Mouse (Mus musculus) forebrain, postnatal 0 days (tissue): Measurements from ENCODE around the gene Ndufv3. TPM values are rescaled to one million over a fixed set of nuclear protein-coding genes. Genes with fewer than 3 reads are reported as not detected.
A peak's percentile ranks its signal among the peaks of the same experiment; 100 is the strongest.

Source experiments
- ATAC-seq: fragments of 200-750 bp; cut with Nextera tagmentation; 2 replicates; pipeline ENCODE4 v1.8.0; 2017; ENCODE audit warnings: mild to moderate bottlenecking, moderate library complexity
- DNase-seq: peaks from one replicate; pipeline ENCODE4 v3.0.0-alpha.2; 2015
- H3K27ac ChIP-seq: fragments of 300-500 bp; sonication (generic); 2 replicates; pipeline ENCODE4 v1.5.1; 2014; ENCODE audit warnings: low read depth, mild to moderate bottlenecking, antibody characterized with exemption, low read length, moderate library complexity, mixed read lengths
- H3K27me3 ChIP-seq: fragments of 300-500 bp; sonication (generic); 2 replicates; pipeline ENCODE4 v1.6.1; 2014; ENCODE audit warnings: mild to moderate bottlenecking, low read length, mixed read lengths; ENCODE audit not compliant: insufficient read depth
- H3K36me3 ChIP-seq: fragments of 300-500 bp; sonication (generic); 2 replicates; pipeline ENCODE4 v1.6.1; 2014; ENCODE audit warnings: mild to moderate bottlenecking, moderate library complexity; ENCODE audit not compliant: insufficient read depth
- H3K4me1 ChIP-seq: fragments of 300-500 bp; sonication (generic); 2 replicates; pipeline ENCODE4 v1.6.1; 2014; ENCODE audit warnings: antibody characterized with exemption; ENCODE audit not compliant: insufficient read depth
- H3K4me2 ChIP-seq: fragments of 300-500 bp; sonication (generic); 2 replicates; pipeline ENCODE4 v1.6.1; 2014; ENCODE audit warnings: low read depth, mild to moderate bottlenecking, moderate library complexity
- H3K4me3 ChIP-seq: fragments of 300-500 bp; sonication (generic); 2 replicates; pipeline ENCODE4 v1.5.1; 2014; ENCODE audit warnings: low read depth, low read length, mixed read lengths
- H3K9ac ChIP-seq: fragments of 300-500 bp; sonication (generic); 2 replicates; pipeline ENCODE4 v1.6.1; 2014; ENCODE audit warnings: mild to moderate bottlenecking
- H3K9me3 ChIP-seq: fragments of 300-500 bp; sonication (generic); 2 replicates; pipeline ENCODE4 v1.6.1; 2016; ENCODE audit warnings: low read length
- CTCF ChIP-seq: sonication (generic); IDR thresholded peaks from 2 replicates; pipeline ENCODE4 v1.5.1; 2016; ENCODE audit warnings: antibody characterized with exemption, control low read depth, low read depth
- WGBS: fragments of 180-500 bp; shearing (Covaris S2); extraction: QIAGEN DNeasy Blood & Tissue Kit; methylation state at CpG from one replicate; pipeline ENCODE4 v1.1.7; 2014; 5-methylcytosine and 5-hydroxymethylcytosine counted together
- polyA plus RNA-seq: library from polyadenylated mRNA; unstranded; fragments of >200 nt; fragmentation: Nextera tagmentation; extraction: Ambion mirVana; gene quantifications from 2 replicates; pipeline ENCODE4 v1.2.1, GENCODE M21; 2015
- total RNA-seq: library from RNA; depleted of rRNA; stranded (reverse); fragments of >200 nt; gene quantifications from 2 replicates; pipeline ENCODE4 v1.2.3, GENCODE M21; 2014

Gene Ndufv3
- total and polyA plus RNA-seq, 2 experiments from 2014 or later, result 337 to 500 TPM

- Histone ChIP-seq H3K36me3 (peaks cover 84% of the 10 kb centered on the region), H3K27me3 (no peaks in the 10 kb centered on the region), H3K4me3 (no peak overlapping the region), H3K9ac (no peak overlapping the region), H3K4me2 (no peak overlapping the region), H3K9me3 (no peaks in the 10 kb centered on the region), H3K4me1 (no peaks in the 10 kb centered on the region), H3K27ac (no peak overlapping the region)
- DNase-seq (no peak), ATAC-seq (no peak)
- WGBS, result 93% methylated on average over 3 of the region's 3 CpGs
- peak; percentile 51 for TF ChIP-seq CTCF
Observed at GRCm38 (mm10) chr17:31500908-31501307, 19.0 kb upstream of the Ndufv3 start.

- DNase-seq, result no peak
- H3K9ac ChIP-seq, result no peak overlapping the region
- H3K36me3 ChIP-seq, result peaks cover 83% of the 10 kb centered on the region
- no peak overlapping the region for H3K4me3 ChIP-seq
- H3K27ac ChIP-seq, result no peak overlapping the region
- H3K4me2 ChIP-seq, result no peak overlapping the region
- TF ChIP-seq CTCF, result no peak
- no peak for ATAC-seq
- WGBS, result 94% methylated on average over 12 of the region's 12 CpGs
- H3K27me3 ChIP-seq, result no peaks in the 10 kb centered on the region
- H3K4me1 ChIP-seq, result no peaks in the 10 kb centered on the region
- no peaks in the 10 kb centered on the region for H3K9me3 ChIP-seq
Observed at GRCm38 (mm10) chr17:31502261-31502927, 17.5 kb upstream of the Ndufv3 start.

DNA sequence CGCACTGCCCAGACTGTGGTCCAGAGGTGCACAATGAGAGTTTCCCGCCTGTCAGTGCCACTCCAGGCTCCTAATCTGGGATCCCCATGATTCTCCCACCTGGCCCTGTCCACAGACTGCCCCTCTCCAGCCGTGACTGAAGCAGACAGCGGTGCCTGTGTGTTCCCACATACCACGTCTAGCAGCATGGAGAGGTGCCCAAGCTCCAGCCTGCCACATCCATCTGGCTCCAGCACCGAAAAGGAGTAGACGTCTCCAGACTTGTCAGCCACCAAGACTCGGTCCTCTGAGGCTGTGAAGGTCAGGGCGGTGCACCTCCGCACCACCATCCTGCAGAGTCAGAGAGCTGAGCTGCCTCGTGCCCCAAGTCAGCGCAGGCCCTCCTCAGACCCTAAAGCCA is 16.6 kb upstream of the Ndufv3 start:
- Histone ChIP-seq H3K4me3 (no peak overlapping the region), H3K9ac (no peak overlapping the region), H3K27me3 (no peaks in the 10 kb centered on the region), H3K27ac (no peak overlapping the region), H3K9me3 (no peaks in the 10 kb centered on the region), H3K4me1 (no peaks in the 10 kb centered on the region), H3K4me2 (no peak overlapping the region), H3K36me3 (peaks cover 81% of the 10 kb centered on the region)
- 94% methylated on average over 12 of the region's 12 CpGs for WGBS
- ATAC-seq (no peak), DNase-seq (no peak)
- no peak for TF ChIP-seq CTCF

- Histone ChIP-seq H3K9me3 (no peaks in the 10 kb centered on the region), H3K4me1 (no peaks in the 10 kb centered on the region), H3K4me3 (no peak overlapping the region), H3K36me3 (peaks cover 80% of the 10 kb centered on the region), H3K27me3 (no peaks in the 10 kb centered on the region), H3K27ac (no peak overlapping the region), H3K9ac (no peak overlapping the region), H3K4me2 (no peak overlapping the region)
- 69% methylated on average over 2 of the region's 2 CpGs for WGBS
- no peak for ATAC-seq
- DNase-seq, result no peak
- no peak for TF ChIP-seq CTCF
Observed at GRCm38 (mm10) chr17:31503936-31504335, 16.0 kb upstream of the Ndufv3 start.

- TF ChIP-seq CTCF, result no peak
- ATAC-seq, result peak; percentile 5; the same call in 1 of the 2 replicates
- H3K27me3 ChIP-seq, result no peaks in the 10 kb centered on the region
- no peak overlapping the region for H3K4me2 ChIP-seq
- no peak overlapping the region for H3K9ac ChIP-seq
- WGBS, result 33% methylated on average over 5 of the region's 5 CpGs
- no peak overlapping the region for H3K27ac ChIP-seq
- no peak for DNase-seq
- no peaks in the 10 kb centered on the region for H3K4me1 ChIP-seq
- no peak overlapping the region for H3K4me3 ChIP-seq
- H3K36me3 ChIP-seq, result peaks cover 83% of the 10 kb centered on the region
- no peaks in the 10 kb centered on the region for H3K9me3 ChIP-seq
Observed at GRCm38 (mm10) chr17:31505013-31505412, 14.9 kb upstream of the Ndufv3 start.

DNA sequence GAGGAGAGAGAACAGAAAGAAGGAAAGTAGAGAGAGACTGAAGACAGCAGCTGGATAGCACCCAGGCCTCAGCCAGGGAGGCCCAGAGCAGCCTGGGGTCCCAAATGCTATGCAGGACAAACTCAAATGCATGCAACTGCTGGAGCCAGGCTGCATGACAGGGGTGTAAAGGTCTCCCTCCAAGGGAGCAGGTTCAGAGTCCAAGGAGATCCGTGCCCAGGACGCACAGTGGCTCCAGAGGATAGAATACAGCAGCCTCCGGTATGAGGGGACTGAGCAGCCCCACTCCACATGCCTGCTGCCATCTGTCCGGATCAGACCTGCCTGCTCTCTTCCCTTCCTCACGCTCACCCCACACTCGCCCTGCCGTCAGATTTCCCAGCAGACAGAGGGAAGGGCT is 13.6 kb upstream of the Ndufv3 start:
- no peak for TF ChIP-seq CTCF
- DNase-seq, result no peak
- peaks cover 72% of the 10 kb centered on the region for H3K36me3 ChIP-seq

GRCm38 (mm10) chr17:31510944-31511343 is 9.0 kb upstream of the Ndufv3 start:
- H3K27ac ChIP-seq, result no peak overlapping the region

More for the DNA sequence above, 13.6 kb upstream of the Ndufv3 start:
- no peak overlapping the region for H3K4me3 ChIP-seq
- ATAC-seq, result no peak
- 88% methylated on average over 7 of the region's 7 CpGs for WGBS
- H3K9ac ChIP-seq, result no peak overlapping the region
- H3K9me3 ChIP-seq, result no peaks in the 10 kb centered on the region
- no peaks in the 10 kb centered on the region for H3K4me1 ChIP-seq
- H3K27me3 ChIP-seq, result no peaks in the 10 kb centered on the region
- H3K4me2 ChIP-seq, result no peak overlapping the region
- H3K27ac ChIP-seq, result no peak overlapping the region

More at GRCm38 (mm10) chr17:31510944-31511343, 9.0 kb upstream of the Ndufv3 start:
- H3K4me3 ChIP-seq, result no peak overlapping the region; the same call in 1 of the 2 replicates
- no peaks in the 10 kb centered on the region for H3K9me3 ChIP-seq
- no peak for DNase-seq
- 97% methylated on average over 6 of the region's 6 CpGs for WGBS
- no peak for ATAC-seq
- peak overlapping the region; percentile 64 for H3K4me2 ChIP-seq
- H3K9ac ChIP-seq, result no peak overlapping the region
- no peaks in the 10 kb centered on the region for H3K27me3 ChIP-seq
- peaks cover 35% of the 10 kb centered on the region for H3K36me3 ChIP-seq
- H3K4me1 ChIP-seq, result peaks cover 4% of the 10 kb centered on the region; the same call in 1 of the 2 replicates
- TF ChIP-seq CTCF, result peak; percentile 44
